Mouse (Mus musculus) cortical plate, adult 2 months (tissue): ENCODE data around the gene Cadps2.

Experiments
- CTCF ChIP-seq: fragments of 200-500 bp; IDR thresholded peaks from 2 replicates; pipeline ENCODE4 v1.5.1; 2011; ENCODE audit warnings: mild to moderate bottlenecking, control low read depth, low read length; ENCODE audit not compliant: insufficient read depth; ENCODE audit errors: extremely low read depth
- POLR2A ChIP-seq: fragments of 200-500 bp; IDR thresholded peaks from 2 replicates; pipeline ENCODE4 v1.6.1; 2011; ENCODE audit warnings: mild to moderate bottlenecking, low read length, control low read depth; ENCODE audit not compliant: insufficient read depth; ENCODE audit errors: extremely low read depth

DNA sequence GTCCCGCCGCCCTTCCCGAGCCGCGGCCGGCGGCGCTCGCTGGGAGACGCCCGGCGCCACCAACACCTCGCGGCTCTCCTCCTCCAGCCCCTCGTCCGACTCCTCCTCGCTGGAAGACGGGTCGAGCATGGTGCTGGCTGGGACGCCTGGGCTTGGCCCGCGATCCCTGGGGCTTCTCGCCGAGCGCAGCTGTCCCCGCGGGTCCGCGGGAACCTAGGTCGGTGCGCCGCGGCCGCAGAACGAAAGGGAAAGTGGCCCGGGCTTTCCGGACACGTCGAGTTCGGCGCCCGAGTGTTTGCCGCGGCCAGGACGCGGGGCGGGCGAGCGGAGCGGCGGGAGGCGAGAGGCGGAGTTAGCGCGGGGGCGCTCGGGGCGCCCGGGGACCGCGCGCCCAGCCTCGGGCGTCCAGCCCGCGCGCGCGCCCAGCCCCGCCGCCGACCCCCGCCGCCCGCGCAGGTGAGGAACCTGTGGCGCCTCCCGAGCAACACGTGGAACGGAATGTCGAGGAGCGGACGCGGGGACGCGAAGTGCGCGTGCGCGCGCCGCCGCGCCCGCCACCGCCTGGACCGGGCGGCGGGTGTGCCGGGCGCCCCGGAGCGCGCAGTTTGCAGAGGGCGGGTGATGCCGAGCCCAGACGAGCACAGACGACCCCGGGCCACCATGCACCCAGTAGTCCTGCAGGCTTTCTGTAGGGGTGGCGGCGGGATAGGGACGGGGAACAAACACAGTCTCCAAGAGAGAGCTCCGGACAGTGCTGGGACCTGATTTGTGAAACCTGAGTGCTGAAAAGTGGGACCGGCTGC, at the start of gene Cadps2:
- TF ChIP-seq CTCF (no peak), POLR2A (no peak)
